Mouse (Mus musculus): ENCODE measurements at regions not wholly inside any gene's neighbourhood (a gene's known extent, or its start where the extent isn't known, plus 50 kb on each side); places are given as distances from the start of the nearest gene placed in this dataset.
A peak's percentile ranks its signal among the peaks of the same experiment; 100 is the strongest.

- Histone ChIP-seq H3K4me3 (peak overlapping the region; percentile 24), H3K27me3 (peaks cover 9% of the 10 kb centered on the region), H3K9ac (peak overlapping the region; percentile 17; the same call in 1 of the 2 replicates), H3K36me3 (no peaks in the 10 kb centered on the region), H3K27ac (replicated peaks) (no peak overlapping the region), H3K4me1 (replicated peaks) (peaks cover 23% of the 10 kb centered on the region), H3K9me3 (no peaks in the 10 kb centered on the region), H3K4me2 (peak overlapping the region; percentile 54)
- ATAC-seq (ENCODE audit: low read depth): peak; percentile 79
- 22% methylated on average over 33 of the region's 33 CpGs for WGBS
These were observed 55.3 kb upstream of the Cpsf6 start for GRCm38 (mm10) chr10:117434871-117435733.

GRCm38 (mm10) chr10:117434293-117434842, 54.6 kb upstream of the Cpsf6 start:
- Histone ChIP-seq H3K9ac (no peak overlapping the region), H3K4me1 (replicated peaks) (peaks cover 23% of the 10 kb centered on the region), H3K27me3 (peaks cover 9% of the 10 kb centered on the region), H3K4me2 (no peak overlapping the region), H3K27ac (replicated peaks) (no peak overlapping the region), H3K9me3 (no peaks in the 10 kb centered on the region), H3K4me3 (no peak overlapping the region), H3K36me3 (no peaks in the 10 kb centered on the region)
- WGBS: 97% methylated on average over 8 of the region's 8 CpGs
- no peak for ATAC-seq (ENCODE audit: low read depth)

GRCm38 (mm10) chr10:117433547-117434292, 53.9 kb upstream of the Cpsf6 start:
- H3K4me3 ChIP-seq: no peak overlapping the region
- H3K9me3 ChIP-seq: no peaks in the 10 kb centered on the region
- peaks cover 9% of the 10 kb centered on the region for H3K27me3 ChIP-seq
- no peak for ATAC-seq (ENCODE audit: low read depth)
- peaks cover 23% of the 10 kb centered on the region for H3K4me1 ChIP-seq (replicated peaks)
- WGBS: 91% methylated on average over 12 of the region's 12 CpGs
- no peak overlapping the region for H3K9ac ChIP-seq
- no peak overlapping the region for H3K4me2 ChIP-seq
- H3K36me3 ChIP-seq: no peaks in the 10 kb centered on the region
- no peak overlapping the region for H3K27ac ChIP-seq (replicated peaks)

- H3K9me3 ChIP-seq: no peaks in the 10 kb centered on the region
- H3K9ac ChIP-seq: no peak overlapping the region
- peak overlapping the region; percentile 46 for H3K4me2 ChIP-seq
- H3K27me3 ChIP-seq: peaks cover 9% of the 10 kb centered on the region
- ATAC-seq (ENCODE audit: low read depth): no peak
- peaks cover 23% of the 10 kb centered on the region for H3K4me1 ChIP-seq (replicated peaks)
- no peak overlapping the region for H3K27ac ChIP-seq (replicated peaks)
- WGBS: 94% methylated on average over 7 of the region's 7 CpGs
- no peaks in the 10 kb centered on the region for H3K36me3 ChIP-seq
- no peak overlapping the region for H3K4me3 ChIP-seq
These were observed 53.2 kb upstream of the Cpsf6 start for GRCm38 (mm10) chr10:117432871-117433546.

GRCm38 (mm10) chr10:117432415-117432814, 52.6 kb upstream of the Cpsf6 start:
- peak overlapping the region; percentile 19; the same call in 1 of the 2 replicates for H3K9ac ChIP-seq
- peak overlapping the region; percentile 5; the same call in 1 of the 2 replicates for H3K4me3 ChIP-seq
- WGBS: 10% methylated on average over 21 of the region's 21 CpGs
- H3K27me3 ChIP-seq: peaks cover 9% of the 10 kb centered on the region
- H3K27ac ChIP-seq (replicated peaks): no peak overlapping the region
- no peaks in the 10 kb centered on the region for H3K9me3 ChIP-seq
- no peaks in the 10 kb centered on the region for H3K36me3 ChIP-seq
- peak overlapping the region; percentile 46 for H3K4me2 ChIP-seq
- ATAC-seq (ENCODE audit: low read depth): no peak
- peaks cover 23% of the 10 kb centered on the region for H3K4me1 ChIP-seq (replicated peaks)

- H3K27ac ChIP-seq (replicated peaks): no peak overlapping the region
- 0 out of 2 replicates have a peak overlapping the region, but pooled peaks have one; percentile 5 for H3K4me3 ChIP-seq
- ATAC-seq (ENCODE audit: low read depth): no peak
- H3K9ac ChIP-seq: 0 out of 2 replicates have a peak overlapping the region, but pooled peaks have one; percentile 19
- H3K4me1 ChIP-seq (replicated peaks): peaks cover 20% of the 10 kb centered on the region
- no peaks in the 10 kb centered on the region for H3K36me3 ChIP-seq
- peaks cover 9% of the 10 kb centered on the region for H3K27me3 ChIP-seq
- no peaks in the 10 kb centered on the region for H3K9me3 ChIP-seq
- H3K4me2 ChIP-seq: peak overlapping the region; percentile 46
- WGBS: 72% methylated on average over 12 of the region's 12 CpGs
These were observed 52.0 kb upstream of the Cpsf6 start for GRCm38 (mm10) chr10:117431850-117432249.

GRCm38 (mm10) chr10:117431086-117431619, 51.3 kb upstream of the Cpsf6 start:
- WGBS: 95% methylated on average over 3 of the region's 3 CpGs
- Histone ChIP-seq H3K4me3 (no peak overlapping the region), H3K27ac (replicated peaks) (no peak overlapping the region), H3K4me2 (no peak overlapping the region), H3K36me3 (no peaks in the 10 kb centered on the region), H3K9ac (no peak overlapping the region), H3K9me3 (no peaks in the 10 kb centered on the region), H3K27me3 (peaks cover 5% of the 10 kb centered on the region), H3K4me1 (replicated peaks) (peaks cover 20% of the 10 kb centered on the region)
- ATAC-seq (ENCODE audit: low read depth): no peak

GRCm38 (mm10) chr10:117430224-117430884, 50.5 kb upstream of the Cpsf6 start:
- no peak overlapping the region for H3K4me2 ChIP-seq
- H3K9ac ChIP-seq: no peak overlapping the region
- H3K36me3 ChIP-seq: no peaks in the 10 kb centered on the region
- H3K27ac ChIP-seq (replicated peaks): no peak overlapping the region
- H3K27me3 ChIP-seq: peaks cover 3% of the 10 kb centered on the region; the same call in 1 of the 2 replicates
- ATAC-seq (ENCODE audit: low read depth): no peak
- 82% methylated on average over 5 of the region's 5 CpGs for WGBS
- peaks cover 17% of the 10 kb centered on the region for H3K4me1 ChIP-seq (replicated peaks)
- no peak overlapping the region for H3K4me3 ChIP-seq
- H3K9me3 ChIP-seq: no peaks in the 10 kb centered on the region

GRCm38 (mm10) chr10:117429459-117430183, 49.8 kb upstream of the Cpsf6 start:
- Histone ChIP-seq H3K9ac (no peak overlapping the region), H3K9me3 (no peaks in the 10 kb centered on the region), H3K4me1 (replicated peaks) (peaks cover 12% of the 10 kb centered on the region), H3K4me2 (no peak overlapping the region), H3K27me3 (peaks cover 3% of the 10 kb centered on the region; the same call in 1 of the 2 replicates), H3K27ac (replicated peaks) (no peak overlapping the region), H3K4me3 (no peak overlapping the region), H3K36me3 (no peaks in the 10 kb centered on the region)
- 91% methylated on average over 19 of the region's 19 CpGs for WGBS
- ATAC-seq (ENCODE audit: low read depth): no peak
